Mouse (Mus musculus): ENCODE results near the gene Atf6.

The Atf6 gene

DNA sequence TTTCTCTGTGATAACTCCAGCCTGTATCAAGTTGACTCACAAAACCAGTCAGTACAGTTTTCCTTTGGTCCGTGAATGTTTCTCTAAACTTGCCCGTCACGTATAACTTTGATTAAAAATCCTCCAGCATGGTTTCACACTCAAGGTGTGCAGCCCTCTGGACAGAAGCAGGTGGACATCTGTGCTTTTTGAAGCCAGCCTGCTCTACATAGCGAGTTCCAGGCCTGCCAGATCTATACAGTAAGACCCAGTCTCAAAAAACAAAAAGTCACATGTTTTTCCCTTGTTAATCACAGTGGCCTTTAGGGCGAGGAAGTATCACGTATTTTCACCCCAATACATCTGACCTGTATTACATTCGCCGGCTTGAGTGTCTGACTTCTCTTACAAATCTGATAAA is 16.8 kb upstream of the Atf6 start:
- no peak for DNase-seq (ENCODE audit: low spot score in 2 of 2)

DNA sequence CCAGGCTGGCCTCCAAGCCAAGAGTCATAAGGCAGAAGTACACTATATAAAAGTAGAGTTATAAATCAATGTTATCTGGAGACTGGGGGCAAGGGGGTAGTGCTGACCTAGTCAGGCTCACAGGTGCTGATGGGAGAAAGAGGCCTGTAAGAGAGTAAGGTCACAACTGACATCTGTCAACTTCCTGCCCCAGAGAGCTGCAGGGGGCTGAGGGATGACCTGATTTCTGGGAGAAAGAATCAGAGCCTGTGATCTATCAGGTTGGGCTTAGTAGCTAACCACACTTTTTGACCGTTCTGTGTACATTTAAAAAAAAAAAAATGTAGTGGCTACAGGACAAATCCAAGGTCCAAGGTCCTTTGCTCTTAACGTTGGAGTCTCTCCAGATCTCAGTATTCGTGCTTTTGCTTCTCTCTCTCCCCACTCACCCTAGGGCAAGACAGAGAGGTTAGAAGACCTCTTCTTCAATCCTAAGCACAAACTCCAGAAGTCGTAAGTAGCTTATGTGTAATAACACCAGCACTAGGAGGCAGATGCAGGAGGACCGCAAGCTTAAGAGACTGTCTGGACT is 15.4 kb upstream of the Atf6 start:
- no peak for DNase-seq (ENCODE audit: low spot score in 2 of 2)

DNA sequence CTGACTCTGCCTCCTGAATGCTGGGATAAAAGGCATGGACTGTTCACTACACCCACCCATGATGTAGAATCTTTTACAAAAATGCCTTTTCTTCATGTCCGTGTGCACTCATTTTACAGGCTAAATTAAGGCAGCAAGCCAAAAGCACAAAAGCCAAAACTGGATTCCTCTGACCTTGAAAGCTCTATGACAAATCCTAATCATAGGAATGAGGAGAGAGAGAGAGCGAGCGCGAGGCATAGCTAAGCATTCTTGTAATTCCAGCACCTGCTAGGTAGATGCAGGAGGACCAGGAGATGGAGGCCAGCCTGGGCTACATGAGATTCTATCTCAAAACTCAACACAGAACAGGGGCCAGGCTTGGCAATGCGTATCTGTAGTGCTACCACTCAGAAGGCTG is 9.3 kb upstream of the Atf6 start:
- DNase-seq (ENCODE audit: low spot score in 2 of 2) = no peak

DNA sequence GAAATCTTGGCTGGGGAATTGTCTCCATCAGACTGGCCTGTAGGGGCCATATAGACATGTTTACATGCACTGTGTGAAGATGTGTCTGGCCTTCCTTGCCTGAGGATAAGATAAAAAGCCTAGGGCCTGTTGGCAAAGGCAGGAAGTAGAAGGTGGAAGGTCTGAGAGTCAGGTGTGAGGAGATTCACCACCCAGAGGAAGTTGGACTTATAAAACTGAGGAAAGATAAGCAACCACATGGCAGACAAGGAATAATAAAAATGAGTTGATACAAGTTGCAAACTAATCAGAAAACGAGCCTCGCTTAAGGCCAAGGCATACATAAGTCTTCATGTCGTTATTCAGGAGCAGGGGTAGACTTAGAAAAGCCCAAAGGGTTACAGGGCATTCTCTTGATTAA is 8.1 kb upstream of the Atf6 start:
- no peak for DNase-seq (ENCODE audit: low spot score in 2 of 2)

DNA sequence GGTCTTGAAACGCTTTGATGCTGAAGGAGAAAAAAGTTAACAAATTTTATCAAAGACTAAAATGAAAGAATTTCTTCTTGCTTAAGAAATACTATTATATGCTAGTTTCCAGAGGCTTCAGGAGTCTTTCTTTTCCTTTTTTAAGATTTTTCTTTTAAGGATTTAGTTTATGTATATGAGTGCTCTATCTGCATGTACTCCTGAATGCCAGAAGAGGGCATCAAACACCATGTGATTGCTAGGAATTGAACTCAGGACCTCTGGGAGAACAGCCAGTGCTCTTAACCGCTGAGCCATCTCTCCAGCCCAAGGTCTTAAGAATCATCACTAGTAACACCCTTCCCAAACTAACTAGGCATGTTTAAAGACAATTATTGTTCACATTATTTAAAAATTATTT is 4.4 kb upstream of the Atf6 start:
- no peak for DNase-seq (ENCODE audit: low spot score in 2 of 2)

DNA sequence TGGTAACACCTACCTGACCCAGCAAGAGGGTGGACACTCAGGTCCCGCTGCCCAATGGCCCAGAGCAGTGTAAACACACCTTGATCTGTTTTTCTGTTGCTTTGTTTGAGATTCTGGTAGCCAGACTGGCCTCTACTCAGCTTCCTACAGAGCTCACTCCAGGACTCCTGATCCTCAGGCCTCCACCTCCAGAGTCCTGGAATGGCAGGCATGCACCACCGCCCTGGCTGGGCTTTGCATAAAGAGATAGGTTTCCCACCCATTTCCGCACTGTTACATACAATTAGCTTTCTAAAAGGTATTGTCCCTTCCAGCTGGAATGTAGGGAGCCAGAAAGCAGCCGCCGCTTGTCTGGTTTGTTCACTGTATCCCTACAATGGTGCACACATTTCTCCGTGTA is 3.8 kb upstream of the Atf6 start:
- DNase-seq (ENCODE audit: low spot score in 2 of 2) = no peak

DNA sequence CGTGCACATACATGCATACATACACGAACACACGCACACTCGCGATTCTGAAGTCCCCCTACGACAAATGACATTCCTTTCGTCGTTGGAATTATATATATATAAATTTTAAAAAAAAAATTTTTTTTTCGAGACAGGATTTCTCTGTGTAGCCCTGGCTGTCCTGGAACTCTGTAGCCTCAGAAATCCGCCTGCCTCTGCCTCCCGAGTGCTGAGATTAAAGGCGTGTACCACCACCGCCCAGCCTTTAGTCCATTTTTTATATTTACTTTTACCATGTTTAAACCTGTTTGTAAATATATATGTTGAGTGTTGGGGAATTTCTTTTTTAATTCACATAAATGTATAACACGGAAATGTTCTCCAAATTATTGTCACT is 1.3 kb upstream of the Atf6 start:
- DNase-seq (ENCODE audit: low spot score in 2 of 2) = no peak

DNA sequence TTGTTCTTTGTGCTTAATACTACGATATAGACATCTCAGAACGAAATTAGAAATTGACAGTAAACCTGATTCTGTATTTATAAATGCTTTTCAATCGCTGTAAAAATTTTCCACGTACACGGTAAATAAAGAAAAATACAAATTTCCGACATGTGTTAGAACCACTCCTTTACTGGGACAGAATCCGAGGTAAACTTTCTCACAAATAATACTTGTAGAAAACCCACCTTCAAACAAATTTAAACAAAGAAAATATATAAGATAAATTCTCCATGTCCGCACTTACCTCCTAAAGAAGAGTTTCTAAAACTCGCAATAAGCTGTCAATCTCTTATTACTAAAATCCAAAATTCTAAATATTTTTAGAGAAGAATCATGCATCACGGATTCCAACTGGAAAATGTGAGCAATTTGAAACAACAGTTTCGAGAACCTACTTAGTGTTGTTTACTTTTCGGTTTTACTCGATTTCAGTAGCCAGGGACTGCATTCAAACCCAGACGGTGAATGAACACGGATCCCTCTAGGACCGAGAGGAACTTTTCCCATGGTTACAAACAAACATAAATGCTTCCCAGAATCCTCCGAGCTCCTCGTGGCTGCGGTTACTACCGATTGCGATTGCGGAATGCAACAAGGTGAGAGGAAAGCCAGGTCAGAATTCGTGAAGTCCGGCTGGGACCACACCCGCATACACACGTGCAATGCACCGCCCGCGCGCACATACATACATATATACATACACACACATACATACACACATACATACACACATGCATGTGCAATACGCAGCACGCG is 735 bp upstream of the Atf6 start:
- DNase-seq (ENCODE audit: low spot score in 2 of 2) = peak; percentile 85 to 89

DNA sequence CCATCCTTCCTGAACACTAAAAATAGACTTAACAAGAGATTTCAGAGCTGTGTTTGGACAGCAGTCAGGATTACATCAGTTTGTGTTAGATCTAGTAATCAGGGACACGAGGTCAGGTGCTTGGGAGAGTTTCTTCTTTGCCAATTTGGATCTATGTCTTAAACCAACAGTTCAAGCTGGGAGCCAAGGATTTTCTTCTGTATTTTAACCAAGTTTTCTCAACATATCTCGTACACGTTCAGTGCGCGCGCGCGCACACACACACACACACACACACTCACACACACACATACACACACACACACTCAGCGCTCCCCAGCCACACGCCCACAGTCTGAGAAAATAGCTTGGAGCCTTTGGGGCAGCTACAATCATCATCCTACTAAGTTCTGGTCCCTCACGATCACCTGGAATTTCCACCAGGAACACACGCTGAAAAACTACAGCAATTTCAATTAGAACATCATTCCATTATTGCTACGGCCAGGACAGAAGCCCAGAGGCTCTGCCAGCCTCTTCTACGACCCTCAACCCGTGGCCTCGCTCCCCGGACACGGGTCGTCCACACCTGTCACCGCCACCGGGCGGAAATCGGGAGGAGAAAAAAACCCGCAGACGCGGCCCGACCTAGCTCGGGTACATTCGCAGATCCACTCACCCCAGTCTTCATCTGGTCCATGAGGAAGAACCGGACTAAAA is 430 bp downstream of the Atf6 start:
- DNase-seq (ENCODE audit: low spot score in 2 of 2) = peak; percentile 43 to 46

DNA sequence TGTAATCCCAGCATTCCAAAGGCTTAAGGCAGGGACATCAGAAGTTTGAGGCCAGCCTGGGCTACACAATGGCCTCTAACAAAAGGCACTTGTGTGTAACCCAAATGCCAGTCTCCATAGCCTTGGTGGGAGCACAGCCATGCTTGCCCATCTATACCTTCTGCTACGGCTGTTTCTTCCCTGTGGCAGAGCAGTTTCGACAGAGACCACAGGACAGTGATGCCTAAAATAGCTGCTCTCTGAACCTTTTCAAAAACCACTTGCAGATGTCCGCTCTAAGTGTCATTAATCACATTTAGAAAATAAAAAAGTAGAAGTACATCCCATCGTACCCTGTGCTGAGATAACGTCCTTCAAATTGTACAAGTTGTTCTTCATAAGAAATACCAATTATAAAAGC is 2.2 kb downstream of the Atf6 start:
- no peak for DNase-seq (ENCODE audit: low spot score in 2 of 2)

DNA sequence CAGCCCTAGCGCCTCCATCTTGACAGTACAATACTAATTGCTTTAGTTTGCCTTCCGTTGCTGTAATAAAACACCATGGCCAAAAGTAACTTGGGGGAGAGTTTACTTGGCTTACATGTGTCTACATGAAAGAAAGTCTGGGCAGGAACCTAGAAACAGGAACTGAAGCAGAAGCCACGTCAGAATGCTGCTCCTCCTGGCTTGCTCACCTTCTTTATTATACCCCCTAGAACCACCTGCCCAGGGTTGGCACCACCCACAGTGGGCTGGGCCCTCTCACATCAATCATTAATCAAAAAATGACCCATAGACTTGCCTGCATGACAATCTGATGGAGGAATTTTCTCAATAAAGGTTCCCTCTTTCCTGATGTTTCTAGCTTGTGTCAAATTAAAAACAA is 2.8 kb downstream of the Atf6 start:
- no peak for DNase-seq (ENCODE audit: low spot score in 2 of 2)

DNA sequence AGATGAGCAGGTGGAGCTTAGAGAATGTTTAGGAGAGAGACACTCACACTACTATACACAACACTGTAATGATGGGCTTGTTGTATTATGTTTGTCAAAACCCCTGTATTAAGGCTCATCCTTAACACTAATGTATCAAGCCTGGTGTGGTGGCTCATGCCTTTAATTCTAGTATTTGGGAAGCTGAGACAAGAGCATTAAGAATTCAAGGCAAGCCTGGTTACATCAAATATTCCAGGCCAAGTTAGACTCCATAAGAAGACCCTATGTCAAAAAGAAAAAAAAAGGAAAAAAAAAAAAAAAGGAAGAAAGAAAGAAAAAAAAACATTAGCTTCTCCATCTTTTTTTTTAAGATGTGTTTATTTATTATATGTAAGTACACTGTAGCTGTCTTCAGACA is 3.3 kb downstream of the Atf6 start:
- no peak for DNase-seq (ENCODE audit: low spot score in 2 of 2)

DNA sequence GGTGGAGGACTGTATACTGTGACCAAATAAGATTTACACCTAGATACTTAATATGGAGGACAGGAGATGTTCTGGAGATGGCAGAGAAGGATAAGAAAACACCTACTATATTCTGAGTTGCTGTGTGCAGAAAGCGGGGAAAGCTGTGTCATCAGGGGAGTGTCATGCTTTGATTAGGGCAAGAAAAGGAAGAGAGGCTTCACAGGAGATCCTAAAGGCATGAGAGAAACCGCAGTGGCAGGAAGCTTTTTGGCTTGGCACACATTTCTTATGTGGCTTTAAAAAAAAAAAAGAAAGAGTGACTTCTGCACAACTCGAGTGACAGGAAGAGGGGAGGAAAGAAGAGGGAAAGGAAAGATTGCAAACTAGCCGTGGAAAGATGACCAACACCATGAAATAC is 4.5 kb downstream of the Atf6 start:
- DNase-seq (ENCODE audit: low spot score in 2 of 2) = no peak

DNA sequence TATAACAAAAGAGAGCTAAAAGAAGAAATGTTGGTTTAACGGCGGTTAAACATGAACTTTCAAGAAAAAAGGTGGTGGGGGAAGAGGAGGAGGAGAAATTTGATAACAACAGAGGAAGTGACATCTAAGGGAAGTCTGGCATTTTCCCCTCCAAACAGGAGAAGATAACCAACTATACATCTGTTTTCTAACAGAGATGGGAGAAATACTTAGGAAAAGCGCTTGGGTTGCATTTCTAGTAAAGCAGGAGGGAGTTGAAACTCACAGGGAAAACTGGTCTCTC is 5.2 kb downstream of the Atf6 start:
- DNase-seq (ENCODE audit: low spot score in 2 of 2) = no peak

DNA sequence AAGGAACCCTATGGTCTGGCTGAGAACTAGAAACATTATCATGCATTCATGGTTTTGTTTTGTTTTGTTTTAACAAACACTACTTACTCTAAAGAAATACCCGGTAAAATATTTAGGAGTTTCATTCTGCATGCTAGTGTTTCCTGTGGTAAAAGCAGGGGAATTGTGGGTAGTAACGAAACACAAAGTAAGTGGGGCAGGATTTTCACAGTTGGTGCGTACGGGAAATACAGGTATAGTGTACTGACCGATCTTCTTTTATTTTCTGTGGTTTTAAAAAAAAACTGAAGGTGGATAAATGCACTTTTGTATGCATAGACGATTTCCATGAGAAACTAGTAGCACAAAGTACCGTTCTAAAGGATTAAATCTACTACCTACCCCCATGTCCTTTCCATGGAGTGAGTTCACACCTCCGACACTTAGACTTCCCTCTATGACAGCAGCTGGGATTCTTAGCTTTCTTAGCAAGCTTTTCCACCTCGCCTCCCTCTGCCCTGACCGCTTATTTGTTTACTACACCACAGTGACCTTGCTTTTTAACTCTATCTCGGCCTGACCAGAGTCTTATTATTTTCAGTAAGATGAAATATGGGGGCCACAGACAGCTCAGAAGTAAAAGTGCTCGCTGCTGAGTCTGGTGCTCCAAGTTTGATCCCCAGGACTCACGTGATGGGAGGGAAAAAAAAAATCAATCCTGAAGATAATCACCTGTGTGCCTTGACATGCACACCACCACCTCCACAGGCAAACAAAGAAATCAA is 5.7 kb downstream of the Atf6 start:
- DNase-seq (ENCODE audit: low spot score in 2 of 2) = no peak

DNA sequence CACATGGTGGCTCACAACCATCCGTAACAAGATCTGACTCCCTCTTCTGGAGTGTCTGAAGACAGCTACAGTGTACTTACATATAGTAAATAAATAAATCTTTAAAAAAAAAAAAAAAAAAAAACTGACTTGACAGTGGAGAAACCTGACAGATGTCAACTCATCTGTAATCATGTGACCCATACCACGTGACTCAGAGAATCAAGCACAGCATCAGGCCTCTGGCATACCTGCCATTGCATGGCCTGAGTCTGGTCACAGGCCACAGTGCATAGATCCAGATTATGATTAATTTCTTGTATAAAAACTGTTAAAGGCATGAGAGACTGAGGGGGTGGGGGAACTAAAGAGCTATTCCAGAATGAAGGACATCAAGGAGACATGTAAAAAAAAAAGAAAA is 8.7 kb downstream of the Atf6 start:
- DNase-seq (ENCODE audit: low spot score in 2 of 2) = no peak

DNA sequence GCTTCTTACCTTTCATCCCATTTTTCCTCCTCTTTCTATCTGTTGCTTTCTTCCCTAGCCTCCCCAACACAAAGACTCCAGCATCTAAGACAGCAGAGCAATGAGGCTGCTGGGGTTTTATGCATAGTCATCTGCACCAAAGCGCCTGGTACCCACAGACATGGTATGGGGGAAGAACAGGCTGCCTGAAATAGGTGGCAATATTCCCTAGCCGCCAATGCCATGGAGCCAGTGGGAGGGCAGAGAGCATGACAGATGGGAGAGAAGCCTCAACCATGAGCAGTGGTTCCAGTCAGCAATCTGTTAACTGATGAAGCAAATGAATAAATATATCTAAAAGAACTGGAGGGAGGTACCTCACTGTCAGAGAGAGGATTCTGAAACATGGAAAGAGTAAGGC is 10.2 kb downstream of the Atf6 start:
- DNase-seq (ENCODE audit: low spot score in 2 of 2) = peak; percentile 40 to 54

DNA sequence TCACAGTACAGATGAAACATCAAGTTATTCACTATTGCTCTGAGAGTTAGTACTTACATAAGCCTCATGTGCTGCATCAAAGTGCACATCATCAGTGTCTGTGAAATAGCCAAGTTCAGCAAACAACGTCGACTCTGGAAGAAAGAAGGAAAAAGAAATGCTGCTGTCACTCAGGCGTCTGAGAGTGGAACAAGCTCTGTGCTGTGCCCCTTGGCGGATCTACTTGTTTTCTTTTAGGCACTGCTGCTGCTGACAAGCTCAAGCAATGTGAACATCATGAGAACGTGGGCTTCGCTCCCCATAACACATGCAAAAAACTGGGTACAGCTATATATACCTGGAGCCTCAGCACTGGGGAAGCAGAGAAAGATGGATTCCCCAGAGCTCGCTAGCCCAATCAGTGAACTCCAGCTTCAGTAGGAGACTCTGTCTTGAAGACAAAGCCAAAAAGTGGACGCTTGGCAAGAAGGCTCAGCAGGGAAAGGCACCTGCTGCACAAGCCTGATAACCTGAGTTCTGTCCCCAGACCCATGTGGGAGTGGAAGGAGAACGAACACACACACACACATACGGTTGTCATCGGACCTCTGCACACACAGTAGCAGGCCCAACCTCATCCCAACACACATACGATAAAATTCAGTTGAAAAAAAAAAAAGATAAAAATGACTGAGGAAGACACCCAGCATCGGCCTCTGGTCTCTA is 12.4 kb downstream of the Atf6 start:
- DNase-seq (ENCODE audit: low spot score in 2 of 2) = peak in 1 of 2 experiments; percentile 36

DNA sequence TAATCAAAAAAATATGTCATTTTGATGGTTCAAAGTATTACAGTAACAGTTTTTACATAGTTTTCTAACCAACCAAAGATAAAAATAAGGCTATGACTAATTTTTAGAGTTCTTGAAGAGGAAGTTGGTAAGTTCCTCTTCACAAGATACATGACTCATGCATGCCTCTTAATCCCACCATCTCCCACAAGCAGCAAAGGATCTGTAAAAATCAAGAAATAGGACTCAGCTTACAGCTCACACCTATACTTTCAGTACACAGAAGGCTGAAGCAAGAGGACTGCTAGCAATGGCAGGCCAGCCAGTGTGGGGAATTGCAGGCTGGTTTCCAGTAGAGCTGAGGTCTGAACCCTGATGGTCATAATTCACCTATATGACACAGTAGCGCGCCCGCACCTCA is 14.0 kb downstream of the Atf6 start:
- DNase-seq (ENCODE audit: low spot score in 2 of 2) = peak; percentile 31 to 33

DNA sequence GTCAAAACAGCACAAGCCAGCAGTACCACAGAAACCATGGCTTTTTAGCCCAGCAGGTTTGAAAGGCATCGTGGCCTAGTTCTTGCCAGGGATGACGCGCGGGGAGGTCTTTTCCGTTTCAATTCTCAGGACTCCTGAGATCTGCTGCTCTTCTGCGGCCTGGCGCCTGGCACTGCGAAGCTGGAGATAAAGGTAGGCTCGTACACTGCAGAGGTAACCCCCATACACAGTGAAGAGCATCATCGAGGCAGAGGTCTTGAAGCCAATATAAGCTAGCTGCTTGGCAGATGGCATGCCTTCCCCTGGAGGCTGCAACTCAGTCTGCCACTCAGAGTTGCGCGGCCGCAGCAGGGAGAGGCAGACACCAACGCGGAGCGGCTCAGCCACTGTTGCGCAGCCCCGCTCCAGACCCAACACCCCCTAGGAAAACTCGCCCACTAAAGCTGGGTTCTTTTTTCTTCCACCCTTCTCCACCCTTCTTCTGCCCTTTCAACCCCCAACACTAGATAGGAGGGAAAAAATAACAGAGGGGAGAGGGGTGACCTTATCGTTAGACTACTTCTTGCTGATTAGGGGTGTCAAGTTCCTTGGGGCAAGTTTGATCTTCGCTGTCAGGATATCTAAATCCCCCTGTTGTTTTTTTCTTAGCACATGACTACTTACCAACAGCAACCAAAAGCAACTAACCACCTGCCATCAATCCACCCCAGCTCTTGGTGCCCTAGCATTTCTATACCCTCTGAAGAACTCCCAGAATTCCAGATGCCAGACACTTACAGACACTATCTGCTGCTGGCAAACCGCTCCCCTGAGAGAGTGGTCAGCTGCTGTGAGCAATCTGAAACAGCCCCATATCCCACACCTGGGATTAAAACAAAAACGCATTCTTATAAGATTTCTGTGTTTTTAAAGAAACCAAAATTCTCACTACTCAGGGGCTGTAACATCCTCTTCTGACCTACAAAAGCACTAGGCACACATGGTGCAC is 16.6 kb downstream of the Atf6 start:
- DNase-seq (ENCODE audit: low spot score in 2 of 2) = no peak

DNA sequence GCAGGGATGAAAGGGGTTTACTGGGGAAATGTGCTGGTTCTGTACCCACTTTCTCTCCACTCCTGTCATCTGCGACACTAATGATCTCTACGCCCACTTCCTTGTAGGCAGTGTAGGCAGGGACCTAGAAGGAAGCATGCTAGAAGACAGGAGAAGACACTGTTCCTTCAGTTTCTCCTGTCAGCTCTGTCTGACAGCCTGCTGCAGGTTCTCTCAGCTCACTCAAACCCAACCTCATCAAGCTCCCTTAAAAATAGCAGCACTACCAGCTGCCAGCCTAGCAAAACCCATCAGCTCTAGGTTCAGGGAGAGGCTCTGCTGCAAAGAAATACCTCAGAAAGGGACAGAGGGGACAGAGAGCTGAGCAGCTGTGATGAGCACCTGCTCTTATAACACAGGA is 17.6 kb downstream of the Atf6 start:
- peak in 1 of 2 experiments; percentile 25 for DNase-seq (ENCODE audit: low spot score in 2 of 2)

Data from right cerebral cortex, adult 2 months (tissue).